Mouse (Mus musculus): Measurements from ENCODE around the gene Per1. TPM values are rescaled to one million over a fixed set of nuclear protein-coding genes. Genes with fewer than 3 reads are reported as not detected.

Gene Per1
- polyA plus RNA-seq, 1 experiment from 2014 or later: 6.2 TPM

DNA sequence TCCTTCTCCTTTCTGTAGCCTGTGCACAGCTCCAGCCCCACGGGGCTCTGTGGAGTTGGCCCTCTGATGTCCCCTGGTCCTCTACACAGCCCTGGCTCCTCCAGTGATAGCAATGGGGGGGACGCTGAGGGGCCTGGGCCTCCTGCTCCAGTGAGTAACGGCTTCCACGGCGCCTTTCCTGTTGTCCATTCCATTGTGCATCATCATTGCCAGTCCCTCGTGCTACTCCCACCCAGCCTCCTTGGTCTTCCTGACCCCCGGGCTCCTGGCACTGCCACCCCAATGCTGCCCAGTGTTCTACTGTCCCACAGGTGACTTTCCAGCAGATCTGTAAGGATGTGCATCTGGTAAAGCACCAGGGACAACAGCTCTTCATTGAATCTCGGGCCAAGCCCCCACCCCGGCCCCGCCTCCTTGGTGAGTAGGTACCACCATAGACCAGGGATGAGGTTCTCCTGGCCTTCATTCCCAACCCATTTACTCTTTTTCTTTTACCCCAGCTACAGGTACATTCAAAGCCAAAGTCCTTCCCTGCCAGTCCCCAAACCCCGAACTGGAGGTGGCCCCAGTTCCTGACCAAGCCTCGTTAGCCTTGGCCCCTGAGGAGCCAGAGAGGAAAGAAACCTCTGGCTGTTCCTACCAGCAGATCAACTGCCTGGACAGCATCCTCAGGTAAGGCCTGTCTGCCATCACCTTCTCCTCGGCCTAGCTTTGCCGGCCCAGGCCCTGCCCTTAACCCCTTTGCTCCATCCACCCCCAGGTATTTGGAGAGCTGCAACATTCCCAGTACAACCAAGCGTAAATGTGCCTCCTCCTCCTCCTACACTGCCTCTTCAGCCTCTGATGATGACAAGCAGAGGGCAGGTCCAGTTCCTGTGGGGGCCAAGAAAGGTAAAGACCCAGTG lies 8.8 kb downstream of the Per1 start:
- H3K4me3 ChIP-seq (ENCODE audit: low read depth, low read length): 0 out of 2 replicates have a peak overlapping the region, but pooled peaks have one; percentile 1
- 87% methylated on average over 15 of the region's 15 CpGs for WGBS (ENCODE audit: insufficient replicate concordance)
- peaks cover 43% of the 10 kb centered on the region for H3K36me3 ChIP-seq (ENCODE audit: control insufficient read depth, insufficient read depth, low read length)
- H3K9me3 ChIP-seq (replicated peaks; ENCODE audit: control insufficient read depth, low read length): no peaks in the 10 kb centered on the region
- peaks cover 20% of the 10 kb centered on the region for H3K4me1 ChIP-seq (ENCODE audit: control insufficient read depth, insufficient read depth, low read length)
- ATAC-seq (replicated peaks; ENCODE audit: insufficient number of reproducible peaks, low FRiP score, low TSS enrichment): no peak
- no peak overlapping the region for H3K27ac ChIP-seq (ENCODE audit: low read depth, low read length)
- no peaks in the 10 kb centered on the region for H3K27me3 ChIP-seq (ENCODE audit: control insufficient read depth, insufficient read depth, low read length)
- H3K9ac ChIP-seq (ENCODE audit: low read depth, low read length): no peak overlapping the region
- no peak overlapping the region for H3K4me2 ChIP-seq

DNA sequence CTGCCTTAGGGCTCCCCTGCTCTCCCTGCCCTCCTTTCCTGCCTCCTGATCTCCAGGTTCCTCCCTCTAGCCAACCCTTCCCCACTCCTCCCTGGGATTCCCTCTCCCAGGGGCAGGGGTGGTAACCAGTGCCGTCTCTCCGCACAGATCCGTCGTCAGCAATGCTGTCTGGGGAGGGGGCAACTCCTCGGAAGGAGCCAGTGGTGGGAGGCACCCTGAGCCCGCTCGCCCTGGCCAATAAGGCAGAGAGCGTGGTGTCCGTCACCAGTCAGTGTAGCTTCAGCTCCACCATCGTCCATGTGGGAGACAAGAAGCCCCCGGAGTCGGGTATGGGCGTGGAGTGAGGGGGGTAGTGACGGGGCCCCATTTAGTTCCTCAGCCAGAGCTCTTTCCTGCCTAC lies 9.5 kb downstream of the Per1 start:
- WGBS (ENCODE audit: insufficient replicate concordance): 83% methylated on average over 14 of the region's 14 CpGs
- Histone ChIP-seq H3K9me3 (replicated peaks; ENCODE audit: control insufficient read depth, low read length) (no peaks in the 10 kb centered on the region), H3K4me3 (ENCODE audit: low read depth, low read length) (no peak overlapping the region), H3K4me1 (ENCODE audit: control insufficient read depth, insufficient read depth, low read length) (peaks cover 14% of the 10 kb centered on the region), H3K27me3 (ENCODE audit: control insufficient read depth, insufficient read depth, low read length) (no peaks in the 10 kb centered on the region), H3K4me2 (no peak overlapping the region), H3K36me3 (ENCODE audit: control insufficient read depth, insufficient read depth, low read length) (peaks cover 43% of the 10 kb centered on the region), H3K27ac (ENCODE audit: low read depth, low read length) (no peak overlapping the region), H3K9ac (ENCODE audit: low read depth, low read length) (no peak overlapping the region)
- ATAC-seq (replicated peaks; ENCODE audit: insufficient number of reproducible peaks, low FRiP score, low TSS enrichment): no peak

DNA sequence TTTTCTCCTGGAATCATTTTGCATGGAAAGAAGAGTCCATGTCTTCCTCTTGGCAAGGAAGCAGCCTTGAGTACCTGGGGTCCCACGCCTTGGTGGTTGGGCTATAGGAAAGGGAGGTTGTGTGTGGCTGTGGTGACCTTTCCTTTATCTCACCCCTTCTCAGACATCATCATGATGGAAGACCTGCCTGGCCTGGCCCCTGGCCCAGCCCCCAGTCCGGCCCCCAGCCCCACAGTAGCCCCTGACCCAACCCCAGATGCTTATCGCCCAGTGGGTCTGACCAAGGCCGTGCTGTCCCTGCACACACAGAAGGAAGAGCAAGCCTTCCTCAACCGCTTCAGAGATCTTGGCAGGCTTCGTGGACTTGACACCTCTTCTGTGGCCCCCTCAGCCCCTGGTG lies 10.2 kb downstream of the Per1 start:
- H3K27me3 ChIP-seq (ENCODE audit: control insufficient read depth, insufficient read depth, low read length): no peaks in the 10 kb centered on the region
- no peak for ATAC-seq (replicated peaks; ENCODE audit: insufficient number of reproducible peaks, low FRiP score, low TSS enrichment)
- H3K9ac ChIP-seq (ENCODE audit: low read depth, low read length): no peak overlapping the region
- 87% methylated on average over 6 of the region's 6 CpGs for WGBS (ENCODE audit: insufficient replicate concordance)
- H3K4me2 ChIP-seq: no peak overlapping the region
- no peak overlapping the region for H3K4me3 ChIP-seq (ENCODE audit: low read depth, low read length)
- no peaks in the 10 kb centered on the region for H3K9me3 ChIP-seq (replicated peaks; ENCODE audit: control insufficient read depth, low read length)
- peaks cover 43% of the 10 kb centered on the region for H3K36me3 ChIP-seq (ENCODE audit: control insufficient read depth, insufficient read depth, low read length)
- no peak overlapping the region for H3K27ac ChIP-seq (ENCODE audit: low read depth, low read length)
- H3K4me1 ChIP-seq (ENCODE audit: control insufficient read depth, insufficient read depth, low read length): peaks cover 9% of the 10 kb centered on the region

DNA sequence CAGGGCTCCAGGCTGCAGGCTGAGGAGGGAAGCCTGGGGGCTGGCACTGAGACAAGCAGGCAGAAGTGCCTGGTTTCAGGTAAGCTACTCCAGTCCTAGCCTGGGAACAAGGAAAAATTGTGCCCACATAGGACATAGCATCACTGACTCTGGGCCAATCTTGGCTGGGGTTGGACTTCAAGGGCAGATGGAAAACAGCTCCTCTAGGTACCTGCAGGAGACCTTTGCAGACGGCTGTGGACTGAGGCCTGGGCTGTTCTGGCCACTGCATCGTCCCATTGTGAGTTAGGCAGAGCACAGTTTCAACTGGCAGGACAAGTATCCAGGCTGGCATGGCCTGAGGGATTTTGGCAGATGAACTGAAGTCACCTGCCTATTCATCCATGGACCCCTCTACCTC lies 10.8 kb downstream of the Per1 start:
- Histone ChIP-seq H3K27me3 (ENCODE audit: control insufficient read depth, insufficient read depth, low read length) (no peaks in the 10 kb centered on the region), H3K36me3 (ENCODE audit: control insufficient read depth, insufficient read depth, low read length) (peaks cover 43% of the 10 kb centered on the region), H3K4me2 (no peak overlapping the region), H3K4me3 (ENCODE audit: low read depth, low read length) (no peak overlapping the region), H3K4me1 (ENCODE audit: control insufficient read depth, insufficient read depth, low read length) (peaks cover 3% of the 10 kb centered on the region), H3K27ac (ENCODE audit: low read depth, low read length) (no peak overlapping the region), H3K9me3 (replicated peaks; ENCODE audit: control insufficient read depth, low read length) (no peaks in the 10 kb centered on the region), H3K9ac (ENCODE audit: low read depth, low read length) (no peak overlapping the region)
- WGBS (ENCODE audit: insufficient replicate concordance): 75% methylated on average over 2 of the region's 2 CpGs
- no peak for ATAC-seq (replicated peaks; ENCODE audit: insufficient number of reproducible peaks, low FRiP score, low TSS enrichment)

DNA sequence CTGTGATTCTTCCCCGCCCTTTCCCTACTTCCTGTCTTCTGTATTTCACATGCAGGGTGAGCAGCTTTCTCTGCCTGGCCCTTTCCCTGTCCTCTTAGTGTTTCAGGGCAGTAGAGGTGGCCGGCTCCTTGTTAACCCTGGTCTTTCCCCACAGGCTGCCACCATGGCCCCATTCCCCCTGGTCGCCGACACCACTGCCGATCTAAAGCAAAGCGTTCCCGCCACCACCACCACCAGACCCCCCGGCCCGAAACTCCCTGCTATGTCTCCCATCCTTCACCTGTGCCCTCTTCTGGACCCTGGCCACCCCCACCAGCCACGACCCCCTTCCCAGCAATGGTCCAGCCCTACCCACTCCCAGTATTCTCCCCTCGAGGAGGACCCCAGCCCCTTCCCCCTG lies 11.3 kb downstream of the Per1 start:
- H3K4me3 ChIP-seq (ENCODE audit: low read depth, low read length): no peak overlapping the region
- 87% methylated on average over 11 of the region's 11 CpGs for WGBS (ENCODE audit: insufficient replicate concordance)
- H3K9me3 ChIP-seq (replicated peaks; ENCODE audit: control insufficient read depth, low read length): no peaks in the 10 kb centered on the region
- peaks cover 42% of the 10 kb centered on the region for H3K36me3 ChIP-seq (ENCODE audit: control insufficient read depth, insufficient read depth, low read length)
- no peak for ATAC-seq (replicated peaks; ENCODE audit: insufficient number of reproducible peaks, low FRiP score, low TSS enrichment)
- H3K9ac ChIP-seq (ENCODE audit: low read depth, low read length): no peak overlapping the region
- no peaks in the 10 kb centered on the region for H3K27me3 ChIP-seq (ENCODE audit: control insufficient read depth, insufficient read depth, low read length)
- 0 out of 2 replicates have a peak, but pooled peaks cover under 1% of the 10 kb centered on the region for H3K4me1 ChIP-seq (ENCODE audit: control insufficient read depth, insufficient read depth, low read length)
- no peak overlapping the region for H3K4me2 ChIP-seq
- H3K27ac ChIP-seq (ENCODE audit: low read depth, low read length): no peak overlapping the region

DNA sequence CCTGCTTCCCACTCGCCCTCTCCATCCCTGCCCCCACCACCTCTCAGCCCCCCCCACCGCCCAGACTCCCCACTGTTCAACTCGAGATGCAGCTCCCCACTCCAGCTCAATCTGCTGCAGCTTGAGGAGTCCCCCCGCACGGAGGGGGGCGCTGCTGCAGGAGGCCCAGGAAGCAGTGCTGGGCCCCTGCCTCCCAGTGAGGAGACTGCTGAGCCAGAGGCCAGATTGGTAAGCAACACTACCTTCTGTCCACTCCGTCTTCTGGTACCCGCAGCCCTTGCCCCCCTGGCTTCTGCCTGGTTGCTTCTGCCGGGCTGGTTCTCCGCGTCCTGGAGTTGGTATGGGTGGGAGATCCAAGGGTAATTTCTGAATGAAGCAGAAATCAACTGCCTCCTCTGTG lies 11.8 kb downstream of the Per1 start:
- Histone ChIP-seq H3K4me3 (ENCODE audit: low read depth, low read length) (no peak overlapping the region), H3K36me3 (ENCODE audit: control insufficient read depth, insufficient read depth, low read length) (peaks cover 37% of the 10 kb centered on the region), H3K4me1 (ENCODE audit: control insufficient read depth, insufficient read depth, low read length) (peaks cover 5% of the 10 kb centered on the region; the same call in 1 of the 2 replicates), H3K9ac (ENCODE audit: low read depth, low read length) (no peak overlapping the region), H3K4me2 (no peak overlapping the region), H3K27me3 (ENCODE audit: control insufficient read depth, insufficient read depth, low read length) (no peaks in the 10 kb centered on the region), H3K9me3 (replicated peaks; ENCODE audit: control insufficient read depth, low read length) (no peaks in the 10 kb centered on the region), H3K27ac (ENCODE audit: low read depth, low read length) (no peak overlapping the region)
- no peak for ATAC-seq (replicated peaks; ENCODE audit: insufficient number of reproducible peaks, low FRiP score, low TSS enrichment)
- 89% methylated on average over 11 of the region's 11 CpGs for WGBS (ENCODE audit: insufficient replicate concordance)

DNA sequence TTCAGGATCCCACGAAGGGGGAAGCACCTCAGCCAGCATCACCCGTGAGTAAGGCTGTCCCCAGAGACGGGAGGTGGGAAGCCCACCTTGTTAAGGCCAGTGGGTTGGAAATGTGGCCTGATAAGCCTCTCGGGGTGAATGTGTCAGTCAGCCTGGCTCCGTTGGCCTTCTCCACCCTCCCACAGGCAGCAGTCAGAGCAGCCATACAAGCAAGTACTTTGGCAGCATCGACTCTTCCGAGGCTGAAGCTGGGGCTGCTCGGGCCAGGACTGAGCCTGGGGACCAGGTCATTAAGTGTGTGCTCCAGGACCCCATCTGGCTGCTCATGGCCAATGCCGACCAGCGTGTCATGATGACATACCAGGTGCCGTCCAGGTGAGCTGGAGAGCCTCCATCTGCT lies 12.7 kb downstream of the Per1 start:
- Histone ChIP-seq H3K4me1 (ENCODE audit: control insufficient read depth, insufficient read depth, low read length) (peaks cover 11% of the 10 kb centered on the region), H3K27me3 (ENCODE audit: control insufficient read depth, insufficient read depth, low read length) (0 out of 2 replicates have a peak, but pooled peaks cover 1% of the 10 kb centered on the region), H3K9me3 (replicated peaks; ENCODE audit: control insufficient read depth, low read length) (no peaks in the 10 kb centered on the region), H3K9ac (ENCODE audit: low read depth, low read length) (no peak overlapping the region), H3K36me3 (ENCODE audit: control insufficient read depth, insufficient read depth, low read length) (peaks cover 37% of the 10 kb centered on the region), H3K4me2 (no peak overlapping the region), H3K27ac (ENCODE audit: low read depth, low read length) (no peak overlapping the region), H3K4me3 (ENCODE audit: low read depth, low read length) (no peak overlapping the region)
- WGBS (ENCODE audit: insufficient replicate concordance): 86% methylated on average over 11 of the region's 11 CpGs
- ATAC-seq (replicated peaks; ENCODE audit: insufficient number of reproducible peaks, low FRiP score, low TSS enrichment): no peak

DNA sequence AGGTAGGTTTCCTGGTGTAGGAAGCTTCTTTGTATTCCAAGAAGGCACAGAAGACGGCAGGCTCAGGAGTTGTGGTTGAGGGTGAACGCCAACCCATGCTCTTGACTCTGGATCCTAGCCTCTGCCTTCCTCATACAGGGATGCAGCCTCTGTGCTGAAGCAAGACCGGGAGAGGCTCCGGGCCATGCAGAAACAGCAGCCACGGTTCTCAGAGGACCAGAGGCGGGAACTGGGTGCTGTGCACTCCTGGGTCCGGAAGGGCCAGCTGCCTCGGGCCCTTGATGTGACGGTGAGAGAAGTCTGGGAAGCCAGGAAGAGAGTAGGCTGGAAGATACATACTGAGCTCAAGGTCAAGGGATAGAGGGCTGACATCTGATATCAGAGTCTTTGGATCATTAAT lies 13.2 kb downstream of the Per1 start:
- H3K9ac ChIP-seq (ENCODE audit: low read depth, low read length): no peak overlapping the region
- no peak overlapping the region for H3K4me3 ChIP-seq (ENCODE audit: low read depth, low read length)
- peaks cover 33% of the 10 kb centered on the region for H3K36me3 ChIP-seq (ENCODE audit: control insufficient read depth, insufficient read depth, low read length)
- H3K4me1 ChIP-seq (ENCODE audit: control insufficient read depth, insufficient read depth, low read length): peaks cover 11% of the 10 kb centered on the region
- 0 out of 2 replicates have a peak, but pooled peaks cover 2% of the 10 kb centered on the region for H3K27me3 ChIP-seq (ENCODE audit: control insufficient read depth, insufficient read depth, low read length)
- H3K4me2 ChIP-seq: no peak overlapping the region
- no peak overlapping the region for H3K27ac ChIP-seq (ENCODE audit: low read depth, low read length)
- 88% methylated on average over 9 of the region's 9 CpGs for WGBS (ENCODE audit: insufficient replicate concordance)
- H3K9me3 ChIP-seq (replicated peaks; ENCODE audit: control insufficient read depth, low read length): no peaks in the 10 kb centered on the region
- ATAC-seq (replicated peaks; ENCODE audit: insufficient number of reproducible peaks, low FRiP score, low TSS enrichment): no peak

Data from heart, embryonic 11.5 days (tissue).